Mouse (Mus musculus): ENCODE data around the gene Hcn2. TPM values are rescaled to one million over a fixed set of nuclear protein-coding genes. Genes with fewer than 3 reads are reported as not detected.
A peak's percentile ranks its signal among the peaks of the same experiment; 100 is the strongest.

The Hcn2 gene
- polyA plus RNA-seq, 1 experiment from 2014 or later: not detected

- no peak overlapping the region for H3K4me2 ChIP-seq (ENCODE audit: low read depth, low read length)
- 31% methylated on average over 11 of the region's 11 CpGs for WGBS (ENCODE audit: insufficient replicate concordance)
- H3K27me3 ChIP-seq (ENCODE audit: control insufficient read depth, insufficient read depth, low read depth, low read length): no peaks in the 10 kb centered on the region; the same call in 1 of the 2 replicates
- no peaks in the 10 kb centered on the region for H3K4me1 ChIP-seq (ENCODE audit: control insufficient read depth, low read depth, low read length)
- H3K9ac ChIP-seq (ENCODE audit: low read depth, low read length): no peak overlapping the region
- H3K36me3 ChIP-seq (ENCODE audit: control insufficient read depth, insufficient read depth): no peaks in the 10 kb centered on the region
- no peaks in the 10 kb centered on the region for H3K9me3 ChIP-seq (replicated peaks; ENCODE audit: control insufficient read depth, low read length)
- ATAC-seq (ENCODE audit: low read depth): peak; percentile 68; the same call in 1 of the 2 replicates
- no peak overlapping the region for H3K27ac ChIP-seq (ENCODE audit: low read length)
- H3K4me3 ChIP-seq (ENCODE audit: low read depth, low read length): no peak overlapping the region
Observed at GRCm38 (mm10) chr10:79726090-79726489, 9.7 kb downstream of the Hcn2 start.

- no peaks in the 10 kb centered on the region for H3K9me3 ChIP-seq (replicated peaks; ENCODE audit: control insufficient read depth, low read length)
- H3K27me3 ChIP-seq (ENCODE audit: control insufficient read depth, insufficient read depth, low read depth, low read length): no peaks in the 10 kb centered on the region
- no peaks in the 10 kb centered on the region for H3K4me1 ChIP-seq (ENCODE audit: control insufficient read depth, low read depth, low read length)
- no peak overlapping the region for H3K4me3 ChIP-seq (ENCODE audit: low read depth, low read length)
- H3K9ac ChIP-seq (ENCODE audit: low read depth, low read length): no peak overlapping the region
- no peaks in the 10 kb centered on the region for H3K36me3 ChIP-seq (ENCODE audit: control insufficient read depth, insufficient read depth)
- H3K27ac ChIP-seq (ENCODE audit: low read length): no peak overlapping the region
- WGBS (ENCODE audit: insufficient replicate concordance): 54% methylated on average over 28 of the region's 28 CpGs
- ATAC-seq (ENCODE audit: low read depth): no peak
- H3K4me2 ChIP-seq (ENCODE audit: low read depth, low read length): no peak overlapping the region
Observed at GRCm38 (mm10) chr10:79728323-79729249, 12.2 kb downstream of the Hcn2 start.

- no peak for ATAC-seq (ENCODE audit: low read depth)
- no peaks in the 10 kb centered on the region for H3K4me1 ChIP-seq (ENCODE audit: control insufficient read depth, low read depth, low read length)
- 69% methylated on average over 13 of the region's 13 CpGs for WGBS (ENCODE audit: insufficient replicate concordance)
- no peaks in the 10 kb centered on the region for H3K27me3 ChIP-seq (ENCODE audit: control insufficient read depth, insufficient read depth, low read depth, low read length)
- H3K9ac ChIP-seq (ENCODE audit: low read depth, low read length): no peak overlapping the region
- no peaks in the 10 kb centered on the region; the same call in 1 of the 2 replicates for H3K36me3 ChIP-seq (ENCODE audit: control insufficient read depth, insufficient read depth)
- H3K4me2 ChIP-seq (ENCODE audit: low read depth, low read length): no peak overlapping the region
- no peak overlapping the region for H3K4me3 ChIP-seq (ENCODE audit: low read depth, low read length)
- H3K27ac ChIP-seq (ENCODE audit: low read length): no peak overlapping the region
- H3K9me3 ChIP-seq (replicated peaks; ENCODE audit: control insufficient read depth, low read length): no peaks in the 10 kb centered on the region
Observed at GRCm38 (mm10) chr10:79729357-79729965, 13.0 kb downstream of the Hcn2 start.

GRCm38 (mm10) chr10:79732500-79732899 lies 16.1 kb downstream of the Hcn2 start:
- 81% methylated on average over 1 of the region's 1 CpGs for WGBS (ENCODE audit: insufficient replicate concordance)
- Histone ChIP-seq H3K27me3 (ENCODE audit: control insufficient read depth, insufficient read depth, low read depth, low read length) (no peaks in the 10 kb centered on the region), H3K4me3 (ENCODE audit: low read depth, low read length) (no peak overlapping the region), H3K27ac (ENCODE audit: low read length) (no peak overlapping the region), H3K4me2 (ENCODE audit: low read depth, low read length) (no peak overlapping the region), H3K4me1 (ENCODE audit: control insufficient read depth, low read depth, low read length) (no peaks in the 10 kb centered on the region), H3K36me3 (ENCODE audit: control insufficient read depth, insufficient read depth) (peaks cover 17% of the 10 kb centered on the region), H3K9ac (ENCODE audit: low read depth, low read length) (no peak overlapping the region), H3K9me3 (replicated peaks; ENCODE audit: control insufficient read depth, low read length) (no peaks in the 10 kb centered on the region)
- no peak for ATAC-seq (ENCODE audit: low read depth)

- peaks cover 26% of the 10 kb centered on the region for H3K36me3 ChIP-seq (ENCODE audit: control insufficient read depth, insufficient read depth)
- WGBS (ENCODE audit: insufficient replicate concordance): 90% methylated on average over 15 of the region's 15 CpGs
Observed at GRCm38 (mm10) chr10:79733847-79734246, 17.4 kb downstream of the Hcn2 start.

GRCm38 (mm10) chr10:79735361-79735760 lies 18.9 kb downstream of the Hcn2 start:
- ATAC-seq (ENCODE audit: low read depth): no peak
- H3K9ac ChIP-seq (ENCODE audit: low read depth, low read length): no peak overlapping the region
- no peaks in the 10 kb centered on the region for H3K4me1 ChIP-seq (ENCODE audit: control insufficient read depth, low read depth, low read length)
- H3K27me3 ChIP-seq (ENCODE audit: control insufficient read depth, insufficient read depth, low read depth, low read length): no peaks in the 10 kb centered on the region
- H3K36me3 ChIP-seq (ENCODE audit: control insufficient read depth, insufficient read depth): peaks cover 41% of the 10 kb centered on the region
- H3K4me2 ChIP-seq (ENCODE audit: low read depth, low read length): no peak overlapping the region
- WGBS (ENCODE audit: insufficient replicate concordance): 62% methylated on average over 48 of the region's 52 CpGs
- no peak overlapping the region for H3K27ac ChIP-seq (ENCODE audit: low read length)
- H3K4me3 ChIP-seq (ENCODE audit: low read depth, low read length): no peak overlapping the region
- H3K9me3 ChIP-seq (replicated peaks; ENCODE audit: control insufficient read depth, low read length): no peaks in the 10 kb centered on the region

More at GRCm38 (mm10) chr10:79733847-79734246, 17.4 kb downstream of the Hcn2 start:
- Histone ChIP-seq H3K27me3 (ENCODE audit: control insufficient read depth, insufficient read depth, low read depth, low read length) (no peaks in the 10 kb centered on the region), H3K4me2 (ENCODE audit: low read depth, low read length) (no peak overlapping the region), H3K9me3 (replicated peaks; ENCODE audit: control insufficient read depth, low read length) (no peaks in the 10 kb centered on the region), H3K4me1 (ENCODE audit: control insufficient read depth, low read depth, low read length) (no peaks in the 10 kb centered on the region), H3K27ac (ENCODE audit: low read length) (no peak overlapping the region), H3K9ac (ENCODE audit: low read depth, low read length) (no peak overlapping the region), H3K4me3 (ENCODE audit: low read depth, low read length) (no peak overlapping the region)
- ATAC-seq (ENCODE audit: low read depth): no peak

- Histone ChIP-seq H3K36me3 (ENCODE audit: control insufficient read depth, insufficient read depth) (peaks cover 48% of the 10 kb centered on the region), H3K27me3 (ENCODE audit: control insufficient read depth, insufficient read depth, low read depth, low read length) (no peaks in the 10 kb centered on the region), H3K9me3 (replicated peaks; ENCODE audit: control insufficient read depth, low read length) (no peaks in the 10 kb centered on the region), H3K4me2 (ENCODE audit: low read depth, low read length) (no peak overlapping the region), H3K9ac (ENCODE audit: low read depth, low read length) (no peak overlapping the region), H3K4me3 (ENCODE audit: low read depth, low read length) (no peak overlapping the region), H3K4me1 (ENCODE audit: control insufficient read depth, low read depth, low read length) (no peaks in the 10 kb centered on the region), H3K27ac (ENCODE audit: low read length) (no peak overlapping the region)
- 82% methylated on average over 14 of the region's 14 CpGs for WGBS (ENCODE audit: insufficient replicate concordance)
- ATAC-seq (ENCODE audit: low read depth): no peak
Observed at GRCm38 (mm10) chr10:79736706-79737105, 20.3 kb downstream of the Hcn2 start.

- Histone ChIP-seq H3K4me3 (ENCODE audit: low read depth, low read length) (no peak overlapping the region), H3K27ac (ENCODE audit: low read length) (no peak overlapping the region), H3K27me3 (ENCODE audit: control insufficient read depth, insufficient read depth, low read depth, low read length) (no peaks in the 10 kb centered on the region), H3K4me1 (ENCODE audit: control insufficient read depth, low read depth, low read length) (no peaks in the 10 kb centered on the region), H3K9me3 (replicated peaks; ENCODE audit: control insufficient read depth, low read length) (no peaks in the 10 kb centered on the region), H3K9ac (ENCODE audit: low read depth, low read length) (no peak overlapping the region), H3K36me3 (ENCODE audit: control insufficient read depth, insufficient read depth) (peaks cover 51% of the 10 kb centered on the region), H3K4me2 (ENCODE audit: low read depth, low read length) (no peak overlapping the region)
- ATAC-seq (ENCODE audit: low read depth): no peak
- WGBS (ENCODE audit: insufficient replicate concordance): 83% methylated on average over 10 of the region's 10 CpGs
Observed at GRCm38 (mm10) chr10:79738259-79738658, 21.8 kb downstream of the Hcn2 start.

GRCm38 (mm10) chr10:79739234-79739633 lies 22.8 kb downstream of the Hcn2 start:
- Histone ChIP-seq H3K4me3 (ENCODE audit: low read depth, low read length) (no peak overlapping the region), H3K4me1 (ENCODE audit: control insufficient read depth, low read depth, low read length) (no peaks in the 10 kb centered on the region), H3K27ac (ENCODE audit: low read length) (no peak overlapping the region), H3K27me3 (ENCODE audit: control insufficient read depth, insufficient read depth, low read depth, low read length) (no peaks in the 10 kb centered on the region), H3K9ac (ENCODE audit: low read depth, low read length) (no peak overlapping the region), H3K4me2 (ENCODE audit: low read depth, low read length) (no peak overlapping the region), H3K36me3 (ENCODE audit: control insufficient read depth, insufficient read depth) (peaks cover 53% of the 10 kb centered on the region), H3K9me3 (replicated peaks; ENCODE audit: control insufficient read depth, low read length) (no peaks in the 10 kb centered on the region)
- WGBS (ENCODE audit: insufficient replicate concordance): 89% methylated on average over 28 of the region's 28 CpGs
- no peak for ATAC-seq (ENCODE audit: low read depth)
